Mouse (Mus musculus) CH12.LX (cell line): ENCODE measurements at regions not wholly inside any gene's neighbourhood (a gene's known extent, or its start where the extent isn't known, plus 50 kb on each side); places are given as distances from the start of the nearest gene placed in this dataset.

Source experiments
- DNase-seq: peaks from one replicate; pipeline ENCODE4 v3.0.0-alpha.2; 2013; ENCODE audit errors: extremely low read depth
- H3K27ac ChIP-seq: 2 replicates; pipeline ENCODE4 v1.5.1; 2012; ENCODE audit warnings: low read depth, mild to moderate bottlenecking, control low read depth, moderate library complexity; ENCODE audit not compliant: insufficient read depth
- H3K27me3 ChIP-seq: replicated peaks from 2 replicates; pipeline ENCODE3; 2012; ENCODE audit warnings: inconsistent platforms
- H3K36me3 ChIP-seq, 2 experiments: replicated peaks in 1 of 2; 2 replicates each; pipeline versions ENCODE3 to v1.6.1; 2012; ENCODE audit warnings: inconsistent platforms in 1 of 2, low read length in 1 of 2, mild to moderate bottlenecking in 1 of 2, mixed read lengths in 1 of 2, moderate library complexity in 1 of 2; ENCODE audit not compliant: control insufficient read depth in 1 of 2, insufficient read depth in 1 of 2
- H3K4me1 ChIP-seq, 2 experiments: 2 replicates each; pipeline ENCODE4 v1.6.1; 2012; ENCODE audit warnings: inconsistent platforms in 1 of 2, moderate library complexity in 1 of 2; ENCODE audit not compliant: insufficient read depth in 2 of 2, control insufficient read depth in 1 of 2
- H3K4me2 ChIP-seq: 2 replicates; pipeline ENCODE4 v1.6.1; 2012; ENCODE audit warnings: low read depth, mild to moderate bottlenecking, control low read depth; ENCODE audit not compliant: poor library complexity, insufficient read depth, severe bottlenecking
- H3K4me3 ChIP-seq, 3 experiments: fragments of 150-350 bp in 1 of 3; sonication (generic) in 1 of 3; replicated peaks in 1 of 3; 2 replicates each; pipeline versions ENCODE3 to v1.5.1; 2011 to 2012; ENCODE audit warnings: low read depth in 2 of 3, low read length in 2 of 3, mild to moderate bottlenecking in 2 of 3, moderate library complexity in 2 of 3, control low read depth in 1 of 3, improper control_type of control experiment in 1 of 3, inconsistent platforms in 1 of 3, mixed read lengths in 1 of 3; ENCODE audit not compliant: poor library complexity in 1 of 3
- H3K79me2 ChIP-seq: replicated peaks from 2 replicates; pipeline ENCODE4 v1.6.1; 2012; ENCODE audit warnings: mild to moderate bottlenecking, moderate library complexity; ENCODE audit not compliant: control insufficient read depth, poor library complexity, insufficient read depth, severe bottlenecking; ENCODE audit errors: extremely low read depth
- H3K9ac ChIP-seq: 2 replicates; pipeline ENCODE4 v1.6.1; 2012; ENCODE audit warnings: low read depth, mild to moderate bottlenecking, control low read depth, moderate library complexity; ENCODE audit not compliant: insufficient read depth
- H3K9me3 ChIP-seq: replicated peaks from 2 replicates; pipeline ENCODE3; 2012; ENCODE audit warnings: low read length, inconsistent platforms, mixed read lengths
- CHD2 ChIP-seq: IDR thresholded peaks from 2 replicates; pipeline ENCODE4 v1.6.1; 2011; ENCODE audit warnings: low read length, improper control_type of control experiment
- HCFC1 ChIP-seq: IDR thresholded peaks from 2 replicates; pipeline ENCODE4 v1.6.1; 2012; ENCODE audit warnings: low read depth, mild to moderate bottlenecking, inconsistent platforms, low read length, improper control_type of control experiment
- JUN ChIP-seq: IDR thresholded peaks from 2 replicates; pipeline ENCODE4 v1.6.1; 2011; ENCODE audit warnings: low read depth, mild to moderate bottlenecking, low read length, improper control_type of control experiment, moderate library complexity; ENCODE audit not compliant: insufficient read depth
- JUND ChIP-seq: conservative IDR thresholded peaks from 2 replicates; pipeline ENCODE4 v1.6.1; 2011; ENCODE audit warnings: low read depth, low read length, improper control_type of control experiment
- MAFK ChIP-seq: IDR thresholded peaks from 2 replicates; pipeline ENCODE4 v1.6.1; 2011; ENCODE audit warnings: low read length, improper control_type of control experiment; ENCODE audit not compliant: insufficient replicate concordance
- MAX ChIP-seq: IDR thresholded peaks from 2 replicates; pipeline ENCODE4 v1.6.1; 2011; ENCODE audit warnings: low read length, improper control_type of control experiment
- MEF2A ChIP-seq: IDR thresholded peaks from 2 replicates; pipeline ENCODE4 v1.6.1; 2014; ENCODE audit warnings: low read depth, mild to moderate bottlenecking, inconsistent platforms, low read length, improper control_type of control experiment, borderline replicate concordance
- MYC ChIP-seq: IDR thresholded peaks from 2 replicates; pipeline ENCODE4 v1.6.1; 2011; ENCODE audit warnings: low read depth, mild to moderate bottlenecking, improper control_type of control experiment, low read length
- NELFE ChIP-seq: IDR thresholded peaks from 2 replicates; pipeline ENCODE4 v1.6.1; 2011; ENCODE audit warnings: low read depth, low read length, improper control_type of control experiment
- POLR2A ChIP-seq: IDR thresholded peaks from 2 replicates; pipeline ENCODE4 v1.6.1; 2011; ENCODE audit warnings: low read depth, mild to moderate bottlenecking, improper control_type of control experiment, low read length
- POLR2AphosphoS2 ChIP-seq: IDR thresholded peaks from 2 replicates; pipeline ENCODE4 v1.6.1; 2011; ENCODE audit warnings: low read depth, low read length, improper control_type of control experiment
- RCOR1 ChIP-seq: conservative IDR thresholded peaks from 2 replicates; pipeline ENCODE4 v1.6.1; 2012; ENCODE audit warnings: low read depth, mild to moderate bottlenecking, inconsistent platforms, low read length, improper control_type of control experiment
- SIN3A ChIP-seq: IDR thresholded peaks from 2 replicates; pipeline ENCODE4 v1.6.1; 2012; ENCODE audit warnings: low read length, improper control_type of control experiment, inconsistent platforms
- SMC3 ChIP-seq: IDR thresholded peaks from 2 replicates; pipeline ENCODE4 v1.6.1; 2011; ENCODE audit warnings: low read depth, low read length, improper control_type of control experiment
- TBP ChIP-seq: conservative IDR thresholded peaks from 2 replicates; pipeline ENCODE4 v1.6.1; 2011; ENCODE audit warnings: low read depth, low read length, improper control_type of control experiment
- UBTF ChIP-seq: IDR thresholded peaks from 2 replicates; pipeline ENCODE4 v1.6.1; 2012; ENCODE audit warnings: low read depth, mild to moderate bottlenecking, inconsistent platforms, low read length, improper control_type of control experiment, moderate library complexity
- USF2 ChIP-seq: conservative IDR thresholded peaks from 2 replicates; pipeline ENCODE4 v1.6.1; 2011; ENCODE audit warnings: low read depth, low read length, improper control_type of control experiment
- ZC3H11A ChIP-seq: IDR thresholded peaks from 2 replicates; pipeline ENCODE4 v1.6.1; 2012; ENCODE audit warnings: low read depth, mild to moderate bottlenecking, inconsistent platforms, low read length, improper control_type of control experiment
- ZKSCAN1 ChIP-seq: IDR thresholded peaks from 2 replicates; pipeline ENCODE4 v1.6.1; 2012; ENCODE audit warnings: low read depth, inconsistent platforms, low read length, improper control_type of control experiment, borderline replicate concordance
- dilution Hi-C: fragments of 300-500 bp; cut with MboI; formaldehyde crosslinking; loops from 2 replicates; pipeline ENCODE4 v1.14.3; 2020; ENCODE audit warnings: low sequenced_read_pairs; ENCODE audit not compliant: extremely low pct_unique_long_range_greater_than_20kb, extremely low pct_ligation_motif_present
- in situ Hi-C: fragments of 300-500 bp; cut with MboI; formaldehyde crosslinking; loops from 3 replicates; pipeline ENCODE4 v1.14.3; 2019; ENCODE audit warnings: low sequenced_read_pairs, low pct_ligation_motif_present, low pct_unique_long_range_greater_than_20kb, mixed read lengths

GRCm38 (mm10) chr14:25063090-25063489 lies 395.9 kb upstream of the Zmiz1 start:
- no peak for DNase-seq
- Histone ChIP-seq H3K9me3 (no peaks in the 10 kb centered on the region), H3K79me2 (no peaks in the 10 kb centered on the region), H3K27ac (no peak overlapping the region), H3K27me3 (peaks cover 17% of the 10 kb centered on the region), H3K4me2 (no peak overlapping the region), H3K4me3 (no peak overlapping the region), H3K4me1 (no peaks in the 10 kb centered on the region), H3K9ac (no peak overlapping the region), H3K36me3 (no peaks in the 10 kb centered on the region)
- TF ChIP-seq MYC (no peak), RCOR1 (no peak)
- dilution Hi-C loops (no loop called here), in situ Hi-C loops (no loop called here)

- Histone ChIP-seq H3K9me3 (no peaks in the 10 kb centered on the region), H3K9ac (no peak overlapping the region), H3K79me2 (no peaks in the 10 kb centered on the region), H3K4me1 (no peaks in the 10 kb centered on the region), H3K4me3 (no peak overlapping the region), H3K4me2 (no peak overlapping the region), H3K27ac (no peak overlapping the region), H3K27me3 (peaks cover 23% of the 10 kb centered on the region), H3K36me3 (no peaks in the 10 kb centered on the region)
- TF ChIP-seq MAX (no peak), JUND (no peak), POLR2AphosphoS2 (no peak), NELFE (no peak), ZC3H11A (no peak), POLR2A (no peak), MAFK (no peak), JUN (no peak), MEF2A (no peak), CHD2 (no peak), SIN3A (no peak), ZKSCAN1 (no peak), HCFC1 (no peak), SMC3 (no peak), UBTF (no peak), TBP (no peak), MYC (no peak), USF2 (no peak)
- no peak for DNase-seq
- dilution Hi-C loops (no loop called here), in situ Hi-C loops (no loop called here)
Measured at GRCm38 (mm10) chr14:25064190-25064947, 394.6 kb upstream of the Zmiz1 start.
